Mouse (Mus musculus): ENCODE results near the gene Fasn. TPM values are rescaled to one million over a fixed set of nuclear protein-coding genes. Genes with fewer than 3 reads are reported as not detected.

The Fasn gene
- total RNA-seq, 2 experiments from 2014 or later, result 59.3 to 63.9 TPM

Other genes with a start within 250 kb of the Fasn start
- gene Arhgdia, start 242.9 kb downstream of the Fasn start, total RNA-seq (2021), result 100 to 1,000 TPM; 296 to 308 TPM
- gene Alyref, start 226.2 kb downstream of the Fasn start, total RNA-seq (2021), result 100 to 1,000 TPM; 134 TPM
- gene Anapc11, start 226.1 kb downstream of the Fasn start, total RNA-seq (2021), result 100 to 1,000 TPM; 117 to 118 TPM
- 1 to 10 TPM; 2.4 to 2.5 TPM for gene Npb, start 216.1 kb downstream of the Fasn start, total RNA-seq (2021)
- 10 to 100 TPM; 56.8 to 58.1 TPM for gene Pcyt2, start 206.6 kb downstream of the Fasn start, total RNA-seq (2021)
- 10 to 100 TPM; 10.2 to 11.7 TPM for gene Sirt7, start 199.3 kb downstream of the Fasn start, total RNA-seq (2021)
- 10 to 100 TPM; 23.4 to 25.8 TPM for gene Mafg, start 190.9 kb downstream of the Fasn start, total RNA-seq (2021)
- gene Pycr1, start 180.8 kb downstream of the Fasn start, total RNA-seq (2021), result 1 to 10 TPM; 7.9 to 8.0 TPM
- 10 to 100 TPM; 26.3 to 28.1 TPM for gene Myadml2, start 176.4 kb downstream of the Fasn start, total RNA-seq (2021)
- gene Notum, start 163.4 kb downstream of the Fasn start, total RNA-seq (2021), result under 1 TPM; 0.16 to 0.26 TPM
- 10 to 100 TPM; 62.7 to 64.0 TPM for gene Aspscr1, start 151.6 kb downstream of the Fasn start, total RNA-seq (2021)
- gene Cenpx, start 110.8 kb downstream of the Fasn start, total RNA-seq (2021), result 10 to 100 TPM; 39.5 to 41.8 TPM
- 10 to 100 TPM; 11.0 to 11.3 TPM for gene Lrrc45, start 110.6 kb downstream of the Fasn start, total RNA-seq (2021)
- gene Rac3, start 103.1 kb downstream of the Fasn start, total RNA-seq (2021), result 1 to 10 TPM; 1.5 to 1.8 TPM
- gene Dcxr, start 97.3 kb downstream of the Fasn start, total RNA-seq (2021), result 1 to 10 TPM; 3.6 to 4.5 TPM
- 1 to 10 TPM; 3.0 to 3.9 TPM for gene Cbr2, start 92.4 kb downstream of the Fasn start, total RNA-seq (2021)
- gene Hmga1b, start 61.8 kb downstream of the Fasn start, total RNA-seq (2021), result 10 to 100 TPM; 37.1 to 47.2 TPM
- 10 to 100 TPM; 13.2 to 13.3 TPM for gene Rfng, start 40.3 kb downstream of the Fasn start, total RNA-seq (2021)
- gene Gps1, start 40.3 kb downstream of the Fasn start, total RNA-seq (2021), result 10 to 100 TPM; 73.0 to 78.0 TPM
- gene Dus1l, start 28.1 kb downstream of the Fasn start, total RNA-seq (2021), result 10 to 100 TPM; 34.0 to 37.5 TPM
- gene Ccdc57, start 108.3 kb upstream of the Fasn start, total RNA-seq (2021), result 1 to 10 TPM; 2.1 to 2.4 TPM
- gene Slc16a3, start 123.9 kb upstream of the Fasn start, total RNA-seq (2021), result 10 to 100 TPM; 13.3 to 22.8 TPM
- 10 to 100 TPM; 84.4 to 91.9 TPM for gene Csnk1d, start 166.8 kb upstream of the Fasn start, total RNA-seq (2021)
- under 1 TPM in 1 of 2 experiments, not detected in 1; 0.29 TPM for gene Cd7, start 214.9 kb upstream of the Fasn start, total RNA-seq (2021)
- not detected for gene Sectm1b, start 239.0 kb upstream of the Fasn start, total RNA-seq (2021)